Mouse (Mus musculus) olfactory bulb, adult 2 months (tissue): ENCODE measurements around the gene Lbr. TPM values are rescaled to one million over a fixed set of nuclear protein-coding genes. Genes with fewer than 3 reads are reported as not detected.

ENCODE experiments used
- H3K27ac ChIP-seq: fragments of 200-500 bp; 2 replicates; pipeline ENCODE4 v1.5.1; 2012; ENCODE audit warnings: low read depth, low read length; ENCODE audit not compliant: insufficient read depth
- H3K4me1 ChIP-seq: fragments of 200-500 bp; 2 replicates; pipeline ENCODE4 v1.6.1; 2012; ENCODE audit warnings: low read length; ENCODE audit not compliant: control insufficient read depth, insufficient read depth
- H3K4me3 ChIP-seq: fragments of 200-500 bp; 2 replicates; pipeline ENCODE4 v1.5.1; 2012; ENCODE audit warnings: mild to moderate bottlenecking, low read depth, low read length, moderate library complexity; ENCODE audit not compliant: insufficient read depth
- CTCF ChIP-seq: fragments of 200-500 bp; IDR thresholded peaks from 2 replicates; pipeline ENCODE4 v1.5.1; 2012; ENCODE audit warnings: low read depth, mild to moderate bottlenecking, low read length, moderate library complexity; ENCODE audit not compliant: insufficient read depth
- POLR2A ChIP-seq: fragments of 200-500 bp; IDR thresholded peaks from 2 replicates; pipeline ENCODE4 v1.6.1; 2012; ENCODE audit warnings: mild to moderate bottlenecking, low read depth, low read length, moderate library complexity; ENCODE audit not compliant: insufficient read depth
- WGBS: fragments of 180-500 bp; shearing (Covaris S2); methylation state at CpG from one replicate; pipeline ENCODE4 v1.1.7; 2018; 5-methylcytosine and 5-hydroxymethylcytosine counted together
- polyA plus RNA-seq: library from polyadenylated mRNA; stranded (reverse); fragments of >200 nt; gene quantifications from 2 replicates; pipeline ENCODE4 v1.2.4, GENCODE M21; 2012; ENCODE audit warnings: low replicate concordance; ENCODE audit not compliant: missing spikeins, insufficient read depth, insufficient read length

Gene Lbr
- polyA plus RNA-seq, 1 experiment, result not detected

- Histone ChIP-seq H3K27ac (no peak overlapping the region), H3K4me3 (no peak overlapping the region), H3K4me1 (no peaks in the 10 kb centered on the region)
- TF ChIP-seq POLR2A (no peak), CTCF (no peak)
- WGBS, result 77% methylated on average over 3 of the region's 3 CpGs
Measured at GRCm38 (mm10) chr1:181872639-181873038, 29.8 kb upstream of the Lbr start.

GRCm38 (mm10) chr1:181866429-181867280, 23.8 kb upstream of the Lbr start:
- no peak overlapping the region for H3K27ac ChIP-seq
- 75% methylated on average over 6 of the region's 6 CpGs for WGBS
- no peak overlapping the region for H3K4me3 ChIP-seq
- H3K4me1 ChIP-seq, result no peaks in the 10 kb centered on the region
- TF ChIP-seq CTCF (no peak), POLR2A (no peak)

- H3K4me3 ChIP-seq, result no peak overlapping the region
- 78% methylated on average over 5 of the region's 5 CpGs for WGBS
- no peak for TF ChIP-seq POLR2A
- TF ChIP-seq CTCF, result no peak
- no peak overlapping the region for H3K27ac ChIP-seq
- H3K4me1 ChIP-seq, result no peaks in the 10 kb centered on the region
Measured at GRCm38 (mm10) chr1:181865863-181866216, 23.0 kb upstream of the Lbr start.

GRCm38 (mm10) chr1:181864971-181865862, 22.4 kb upstream of the Lbr start:
- WGBS, result 89% methylated on average over 11 of the region's 11 CpGs

GRCm38 (mm10) chr1:181863431-181863830, 20.6 kb upstream of the Lbr start:
- Histone ChIP-seq H3K4me1 (no peaks in the 10 kb centered on the region), H3K4me3 (no peak overlapping the region), H3K27ac (no peak overlapping the region)
- no peak for TF ChIP-seq CTCF
- TF ChIP-seq POLR2A, result no peak
- WGBS, result 50% methylated on average over 8 of the region's 8 CpGs

More at GRCm38 (mm10) chr1:181864971-181865862, 22.4 kb upstream of the Lbr start:
- TF ChIP-seq CTCF (no peak), POLR2A (no peak)
- no peak overlapping the region for H3K27ac ChIP-seq
- no peak overlapping the region for H3K4me3 ChIP-seq
- no peaks in the 10 kb centered on the region for H3K4me1 ChIP-seq

- Histone ChIP-seq H3K4me3 (no peak overlapping the region), H3K4me1 (no peaks in the 10 kb centered on the region), H3K27ac (no peak overlapping the region)
- TF ChIP-seq CTCF (no peak), POLR2A (no peak)
- WGBS, result 70% methylated on average over 16 of the region's 16 CpGs
Measured at GRCm38 (mm10) chr1:181862676-181863374, 20.0 kb upstream of the Lbr start.

DNA sequence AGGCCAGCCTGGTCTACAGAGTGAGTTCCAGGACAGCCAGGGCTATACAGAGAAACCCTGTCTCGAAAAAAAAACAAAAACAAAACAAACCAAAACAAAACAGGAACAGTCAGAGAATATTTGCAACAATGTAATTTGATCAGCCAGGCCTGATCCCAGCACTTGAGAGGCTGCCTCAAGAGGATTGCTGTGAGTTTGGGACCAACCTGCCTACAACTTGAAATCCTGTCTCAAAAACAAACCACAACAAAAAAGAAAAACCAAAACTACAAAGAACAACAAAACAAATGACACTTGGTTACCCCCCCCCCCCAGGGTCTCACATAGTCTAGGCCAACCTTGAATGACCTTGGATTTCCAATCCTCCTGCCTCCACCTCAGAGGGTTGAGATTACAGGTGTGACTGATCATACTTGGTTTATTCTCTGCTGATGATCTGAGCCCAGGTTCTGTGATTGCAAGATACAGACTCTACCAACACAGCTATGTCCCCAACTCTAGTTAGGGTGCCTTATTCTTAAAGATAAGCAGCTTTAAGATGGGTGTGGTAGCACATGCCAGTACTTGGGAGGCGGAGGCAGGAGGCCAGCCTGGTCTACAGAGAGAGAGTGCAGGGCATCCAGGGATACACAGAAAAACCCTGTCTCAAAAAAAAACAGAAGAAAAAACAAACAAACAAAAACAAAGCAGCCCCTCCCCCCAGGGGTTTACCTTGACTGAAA, 18.5 kb upstream of the Lbr start:
- Histone ChIP-seq H3K27ac (no peak overlapping the region), H3K4me1 (no peaks in the 10 kb centered on the region), H3K4me3 (no peak overlapping the region)
- TF ChIP-seq CTCF (no peak), POLR2A (no peak)
- 89% methylated on average over 2 of the region's 2 CpGs for WGBS

GRCm38 (mm10) chr1:181860659-181861058, 17.8 kb upstream of the Lbr start:
- 64% methylated on average over 5 of the region's 5 CpGs for WGBS
- H3K4me1 ChIP-seq, result no peaks in the 10 kb centered on the region
- no peak for TF ChIP-seq POLR2A
- TF ChIP-seq CTCF, result no peak
- no peak overlapping the region for H3K4me3 ChIP-seq
- H3K27ac ChIP-seq, result no peak overlapping the region; the same call in 1 of the 2 replicates

DNA sequence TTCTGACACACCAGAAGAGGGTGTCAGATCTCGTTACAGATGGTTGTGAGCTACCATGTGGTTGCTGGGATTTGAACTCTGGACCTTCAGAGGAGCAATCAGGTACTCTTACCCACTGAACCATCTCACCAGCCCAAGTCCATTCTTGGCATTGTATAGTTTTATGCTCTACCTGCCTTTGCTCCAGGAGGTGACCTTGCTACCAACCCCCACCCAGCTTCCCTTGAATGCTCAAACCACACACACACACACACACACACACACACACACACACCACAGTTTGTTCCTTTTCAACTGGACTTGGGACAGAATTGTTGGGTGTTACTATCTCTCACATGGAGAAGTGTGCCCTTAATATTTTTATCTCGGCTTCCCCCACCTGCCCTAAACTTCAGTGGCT, 13.5 kb upstream of the Lbr start:
- TF ChIP-seq CTCF, result no peak
- no peak for TF ChIP-seq POLR2A
- H3K27ac ChIP-seq, result no peak overlapping the region
- WGBS, result 85% methylated on average over 2 of the region's 2 CpGs

More for the DNA sequence above, 13.5 kb upstream of the Lbr start:
- Histone ChIP-seq H3K4me3 (no peak overlapping the region), H3K4me1 (peaks cover 7% of the 10 kb centered on the region)
